Mouse (Mus musculus) frontal cortex, postnatal 36 days (tissue): ENCODE results near the gene Abhd12.
A peak's percentile ranks its signal among the peaks of the same experiment; 100 is the strongest.

ENCODE experiments used
- DNase-seq, 2 experiments: peaks; one replicate each; pipeline ENCODE4 v3.0.0; 2022; ENCODE audit warnings: low spot score in 2 of 2

Abhd12 gene

GRCm38 (mm10) chr2:150851251-150851650 is 53.3 kb downstream of the Abhd12 start:
- no peak for DNase-seq

GRCm38 (mm10) chr2:150847436-150847995 is 57.0 kb downstream of the Abhd12 start:
- no peak for DNase-seq

- DNase-seq = peak; percentile 49 to 79
These were observed 59.7 kb downstream of the Abhd12 start for GRCm38 (mm10) chr2:150844798-150845197.

GRCm38 (mm10) chr2:150842049-150842461 is 62.5 kb downstream of the Abhd12 start:
- no peak for DNase-seq

- DNase-seq = no peak
These were observed 63.4 kb downstream of the Abhd12 start for GRCm38 (mm10) chr2:150841109-150841508.

- no peak for DNase-seq
These were observed 64.7 kb downstream of the Abhd12 start for GRCm38 (mm10) chr2:150839686-150840471.

- no peak for DNase-seq
These were observed 66.8 kb downstream of the Abhd12 start for GRCm38 (mm10) chr2:150837781-150838180.

GRCm38 (mm10) chr2:150836906-150837305 is 67.6 kb downstream of the Abhd12 start:
- DNase-seq = no peak

- no peak for DNase-seq
These were observed 68.6 kb downstream of the Abhd12 start for GRCm38 (mm10) chr2:150835975-150836374.

GRCm38 (mm10) chr2:150834616-150835015 is 69.9 kb downstream of the Abhd12 start:
- DNase-seq = no peak

- DNase-seq = no peak
These were observed 72.5 kb downstream of the Abhd12 start for GRCm38 (mm10) chr2:150832029-150832428.

GRCm38 (mm10) chr2:150830911-150831441 is 73.6 kb downstream of the Abhd12 start:
- no peak for DNase-seq

GRCm38 (mm10) chr2:150830011-150830410 is 74.5 kb downstream of the Abhd12 start:
- no peak for DNase-seq

- DNase-seq = no peak
These were observed 75.9 kb downstream of the Abhd12 start for GRCm38 (mm10) chr2:150828654-150829053.

GRCm38 (mm10) chr2:150828164-150828563 is 76.4 kb downstream of the Abhd12 start:
- no peak for DNase-seq

- no peak for DNase-seq
These were observed 78.1 kb downstream of the Abhd12 start for GRCm38 (mm10) chr2:150826426-150826825.

GRCm38 (mm10) chr2:150822987-150823386 is 81.6 kb downstream of the Abhd12 start:
- no peak for DNase-seq

GRCm38 (mm10) chr2:150820720-150821119 is 83.8 kb downstream of the Abhd12 start:
- no peak for DNase-seq

- DNase-seq = no peak
These were observed 85.8 kb downstream of the Abhd12 start for GRCm38 (mm10) chr2:150818742-150819141.

- DNase-seq = no peak
These were observed 87.7 kb downstream of the Abhd12 start for GRCm38 (mm10) chr2:150816676-150817402.

GRCm38 (mm10) chr2:150812816-150813215 is 91.7 kb downstream of the Abhd12 start:
- DNase-seq = no peak

GRCm38 (mm10) chr2:150810603-150811002 is 93.9 kb downstream of the Abhd12 start:
- no peak for DNase-seq
